Mouse (Mus musculus) skeletal muscle tissue, adult 2 months (tissue): ENCODE data around the gene Ano6.

Experiments used
- DNase-seq: peaks from one replicate; pipeline ENCODE4 v3.0.0-alpha.2; 2012; ENCODE audit warnings: low read depth, low spot score

Ano6 gene

DNA sequence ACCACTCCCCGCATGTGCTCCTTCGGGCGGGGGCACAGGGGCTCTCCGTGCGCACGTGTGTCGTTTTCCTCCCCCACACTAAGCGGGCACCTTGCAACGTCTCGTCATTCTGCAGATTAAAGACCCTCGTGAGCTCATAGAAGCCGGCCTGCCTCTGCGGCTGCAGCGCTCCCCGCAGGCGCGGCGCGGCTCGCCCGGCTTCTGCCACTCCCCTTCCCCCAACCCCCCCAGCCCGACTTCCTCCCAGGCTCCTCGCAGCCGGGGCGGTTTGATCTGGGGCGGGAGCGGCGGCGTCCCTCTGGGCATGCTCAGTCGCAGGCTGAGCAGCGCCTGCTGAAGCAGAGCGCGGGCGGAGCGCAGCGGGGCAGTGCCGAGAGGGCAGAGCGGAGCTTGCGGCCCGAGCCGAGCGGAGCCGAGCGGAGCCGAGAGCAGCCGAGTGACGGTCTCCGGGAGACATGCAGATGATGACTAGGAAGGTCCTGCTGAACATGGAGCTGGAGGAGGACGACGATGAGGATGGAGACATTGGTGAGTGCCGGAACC, at the start of gene Ano6:
Ano6 (plus strand) TSS at position 315 of the 543 bp plus-strand sequence.
- peak; percentile 95 for DNase-seq

DNA sequence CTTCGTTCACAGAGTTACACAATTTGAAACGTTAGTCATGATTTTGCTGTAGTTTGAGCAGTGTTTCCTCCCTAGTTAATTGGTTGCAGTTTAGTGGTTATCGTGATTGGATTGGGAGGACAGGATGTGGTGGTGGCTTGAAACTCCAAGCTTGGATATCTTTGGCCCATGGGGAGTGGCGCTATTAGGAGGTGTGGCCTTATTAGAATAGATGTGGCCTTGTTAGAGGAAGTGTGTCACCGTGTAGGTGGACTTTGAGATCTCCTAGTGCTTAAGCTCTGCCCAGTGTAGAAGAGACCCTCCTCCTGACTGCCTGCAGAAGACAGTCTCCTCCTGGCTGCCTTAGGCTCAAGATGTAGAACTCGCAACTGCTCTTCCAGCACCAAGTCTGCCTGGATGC, 47.7 kb upstream of the Ano6 start:
- DNase-seq, result no peak

DNA sequence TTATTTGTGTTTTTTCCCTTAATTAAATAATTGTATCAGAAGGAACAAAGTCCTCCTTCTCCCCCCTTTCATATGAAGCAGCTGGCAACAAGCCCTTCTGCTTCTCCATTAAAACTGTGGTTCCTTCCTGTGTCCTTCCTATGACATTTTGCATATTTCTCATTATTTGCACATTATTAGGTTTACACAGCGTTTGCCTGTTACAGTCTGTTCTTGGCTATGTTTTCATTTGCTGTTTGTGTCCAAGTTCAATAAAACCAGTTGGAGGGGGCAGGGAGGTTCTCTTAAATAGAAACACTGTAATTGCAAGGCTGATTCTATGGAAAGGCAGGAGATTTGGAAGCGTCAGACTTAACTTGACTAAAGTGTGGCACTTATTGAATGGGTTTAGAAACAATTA, 46.8 kb upstream of the Ano6 start:
- no peak for DNase-seq

DNA sequence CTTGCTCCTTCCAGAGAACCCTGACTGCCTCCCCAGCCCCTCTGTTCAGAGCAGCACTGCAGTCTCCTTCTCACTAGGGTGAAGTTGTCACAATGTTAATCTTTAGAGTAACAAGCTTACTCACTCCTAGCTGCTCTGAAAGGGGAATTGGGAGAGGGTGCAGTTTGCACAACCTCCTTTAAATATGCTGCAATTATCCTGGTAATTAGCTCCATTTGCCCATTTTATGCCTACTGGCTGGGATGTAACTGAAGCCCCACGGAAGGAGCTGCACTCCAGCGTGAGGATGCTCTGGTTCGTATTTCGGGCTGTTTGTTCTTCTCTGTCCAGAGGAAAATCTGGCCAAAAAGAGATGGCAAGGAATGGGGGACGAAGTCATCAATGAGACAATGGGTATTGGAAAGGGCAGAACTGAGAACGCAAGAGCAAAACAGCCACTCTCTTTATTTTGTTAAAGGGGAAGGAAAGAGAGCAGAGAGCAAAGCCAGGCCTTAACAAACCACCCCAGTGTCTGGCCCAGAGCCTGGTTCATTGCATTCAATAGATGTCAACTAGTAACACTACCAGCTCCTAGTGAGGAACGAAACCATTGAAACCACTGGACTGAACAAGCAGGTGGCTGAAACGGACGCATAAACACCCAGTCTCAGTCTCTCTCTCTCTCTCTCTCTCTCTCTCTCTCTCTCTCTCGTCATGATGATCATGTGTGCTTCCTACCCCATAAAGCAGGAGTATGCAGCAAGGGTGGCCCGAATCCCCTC, 45.1 kb upstream of the Ano6 start:
- DNase-seq, result no peak

DNA sequence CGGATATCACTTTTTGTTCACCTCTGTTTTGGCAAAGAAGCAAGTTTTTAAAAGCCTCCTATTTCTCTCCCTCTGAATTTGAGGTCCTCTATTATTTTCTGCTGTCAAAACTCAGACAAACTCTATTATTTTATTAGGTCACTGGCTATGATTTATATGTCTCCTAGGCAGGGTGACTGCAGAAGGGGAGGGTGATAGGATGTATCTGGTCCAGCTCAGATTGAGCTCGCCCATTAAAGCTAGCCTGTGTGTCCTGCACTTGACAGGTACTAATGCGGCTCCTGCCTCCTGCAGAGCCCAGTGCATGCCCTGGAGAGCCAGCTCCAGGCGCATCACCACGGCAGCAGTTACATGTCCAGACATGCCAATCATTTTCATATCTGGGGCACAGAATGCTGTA, 44.1 kb upstream of the Ano6 start:
- no peak for DNase-seq

DNA sequence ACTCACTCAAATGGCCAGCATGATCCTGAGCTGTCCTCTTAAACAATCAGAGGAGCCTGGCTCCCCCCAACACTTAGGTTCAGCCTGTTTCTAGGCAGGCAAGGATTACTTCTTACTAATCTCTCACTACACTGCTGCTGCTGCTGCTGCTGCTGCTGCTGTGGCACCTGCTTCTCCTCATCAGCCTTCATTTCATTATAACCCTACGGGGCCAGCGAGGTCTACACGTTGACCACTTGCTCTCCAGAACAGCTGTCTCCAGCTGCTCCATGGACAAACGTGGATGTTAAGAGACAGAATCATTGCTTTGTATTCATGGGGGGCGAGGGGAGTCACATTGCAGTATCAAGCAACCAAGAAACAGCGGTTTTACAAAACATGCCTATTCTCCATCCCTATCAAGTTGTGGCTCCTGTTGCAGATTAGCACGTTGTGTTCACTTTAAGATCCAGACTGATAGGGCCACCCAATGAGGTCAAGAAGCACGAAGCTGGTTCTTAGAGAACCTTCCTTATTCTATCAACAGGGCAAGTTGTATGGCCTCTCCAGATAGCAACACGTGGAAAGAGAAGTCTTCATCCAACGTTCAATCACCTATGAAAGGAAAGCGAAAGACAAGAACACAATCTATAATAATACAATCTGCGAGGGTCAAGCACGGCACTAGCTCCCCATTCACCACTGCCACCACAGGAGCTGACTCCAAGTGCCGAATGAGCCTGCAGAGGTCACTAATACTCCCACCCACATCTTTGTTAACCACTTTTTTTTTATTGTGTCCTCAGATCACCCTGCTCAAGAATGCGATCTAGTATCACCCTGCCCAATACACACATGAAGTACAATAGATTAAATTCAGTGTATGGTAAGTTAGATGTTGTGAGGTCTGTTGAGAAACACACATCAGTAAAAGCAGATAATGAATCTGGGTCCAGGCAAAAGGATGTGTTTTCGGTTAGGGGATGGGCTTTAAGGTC, 43.4 kb upstream of the Ano6 start:
- no peak for DNase-seq

DNA sequence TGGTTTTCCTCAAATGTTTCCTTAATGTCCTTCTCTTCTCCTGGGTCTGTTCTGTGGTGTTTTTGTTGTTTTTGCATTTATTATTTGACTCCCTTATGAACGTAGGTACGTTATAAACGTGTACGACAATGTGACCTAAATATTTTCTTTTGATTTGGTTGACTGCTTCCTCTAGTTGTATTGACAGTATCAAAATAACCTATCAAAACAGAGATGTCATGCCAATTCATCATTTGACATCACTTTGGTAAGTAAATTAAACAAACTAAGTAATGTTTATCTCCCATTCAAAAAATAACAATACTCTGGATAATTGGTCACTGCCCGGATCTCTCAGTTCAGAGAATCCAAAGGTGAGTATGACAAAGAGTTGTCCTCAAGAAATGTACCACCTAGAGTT, 41.4 kb upstream of the Ano6 start:
- no peak for DNase-seq

DNA sequence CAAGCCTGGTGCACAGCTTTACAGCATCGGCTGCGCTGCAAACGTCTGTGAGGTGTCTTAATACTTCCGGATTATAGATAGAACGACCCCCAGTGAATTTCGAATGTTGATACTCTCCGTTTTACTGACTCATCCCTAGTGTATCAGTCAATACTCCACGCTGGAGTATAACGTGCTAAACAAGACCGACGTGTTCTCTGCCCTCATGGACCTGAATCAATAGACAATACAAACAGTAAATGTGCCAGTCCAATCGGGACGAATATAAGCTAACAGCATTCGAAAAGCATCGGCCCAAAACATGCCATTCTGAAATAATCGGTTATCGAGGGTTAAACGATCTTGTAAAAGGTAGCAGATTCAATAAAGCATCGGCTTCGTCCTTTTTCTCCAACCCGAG, 40.6 kb upstream of the Ano6 start:
- no peak for DNase-seq

DNA sequence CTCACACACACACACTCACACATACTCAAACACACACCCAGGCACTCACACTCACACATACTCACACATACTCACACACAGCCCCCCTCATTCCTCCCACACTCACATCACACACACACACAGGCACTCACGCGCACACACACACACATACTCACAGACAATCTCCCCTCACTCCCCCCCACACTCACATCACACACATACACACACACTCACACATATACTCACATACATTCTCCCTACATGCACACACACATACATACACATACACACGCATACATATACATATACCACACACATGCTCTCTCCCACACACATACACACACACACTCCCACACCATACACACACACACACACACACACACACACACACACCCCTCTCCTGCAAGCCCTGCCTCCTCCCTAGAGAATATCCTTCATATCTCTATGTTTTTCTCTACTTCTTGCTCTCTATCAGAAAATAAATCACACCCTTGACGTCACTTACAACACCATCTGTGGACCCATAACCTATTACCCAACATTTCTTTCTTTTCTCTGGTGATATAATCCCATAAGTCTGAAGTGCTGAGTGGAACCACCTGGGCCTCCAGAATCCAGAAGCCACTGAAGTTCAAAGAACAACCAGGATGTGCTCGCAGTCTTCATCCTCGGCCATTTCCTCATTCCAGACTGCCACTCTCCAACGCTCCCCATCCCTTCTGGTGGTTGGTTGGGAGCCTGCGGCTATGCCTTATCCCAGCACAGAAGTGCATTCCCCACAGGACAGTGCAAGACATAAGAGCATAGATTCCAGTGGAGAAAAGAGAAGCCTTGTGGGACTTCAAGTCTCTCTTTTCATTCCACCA, 38.6 kb upstream of the Ano6 start:
- no peak for DNase-seq

DNA sequence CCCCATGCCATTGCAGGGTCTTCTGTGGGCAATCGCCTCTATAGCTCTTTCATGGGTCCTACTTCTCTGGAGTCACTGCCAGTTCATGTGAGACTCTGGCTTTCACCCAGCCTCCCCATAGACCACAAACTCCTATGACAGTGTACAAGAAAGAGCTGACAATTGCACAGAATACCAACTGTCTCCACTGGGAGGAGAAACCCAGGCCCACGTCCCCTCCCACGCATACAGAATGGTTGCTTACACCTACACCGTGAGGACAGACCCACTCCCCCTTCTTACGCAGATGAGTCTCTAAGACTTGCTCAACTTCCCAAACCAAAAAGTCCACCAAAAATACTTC, 38.0 kb upstream of the Ano6 start:
- no peak for DNase-seq

DNA sequence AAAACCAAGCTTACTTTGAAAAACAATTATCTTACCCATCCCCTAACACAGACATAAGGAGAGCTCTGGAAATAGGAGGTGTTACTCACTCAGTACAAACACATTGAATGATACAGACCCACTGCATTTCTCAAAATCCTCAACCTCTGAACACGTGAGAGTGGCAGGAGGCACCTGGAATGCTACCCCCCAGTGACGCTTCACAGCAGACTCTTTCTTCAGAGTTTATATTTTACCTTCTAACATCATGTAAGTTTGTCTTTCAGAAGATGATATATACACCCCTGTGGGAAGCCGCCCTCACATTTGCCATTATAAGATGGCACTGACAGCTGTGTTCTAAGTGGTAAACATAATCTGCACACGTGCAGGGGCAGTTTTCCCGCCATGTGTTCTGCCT, 37.6 kb upstream of the Ano6 start:
- DNase-seq, result no peak

DNA sequence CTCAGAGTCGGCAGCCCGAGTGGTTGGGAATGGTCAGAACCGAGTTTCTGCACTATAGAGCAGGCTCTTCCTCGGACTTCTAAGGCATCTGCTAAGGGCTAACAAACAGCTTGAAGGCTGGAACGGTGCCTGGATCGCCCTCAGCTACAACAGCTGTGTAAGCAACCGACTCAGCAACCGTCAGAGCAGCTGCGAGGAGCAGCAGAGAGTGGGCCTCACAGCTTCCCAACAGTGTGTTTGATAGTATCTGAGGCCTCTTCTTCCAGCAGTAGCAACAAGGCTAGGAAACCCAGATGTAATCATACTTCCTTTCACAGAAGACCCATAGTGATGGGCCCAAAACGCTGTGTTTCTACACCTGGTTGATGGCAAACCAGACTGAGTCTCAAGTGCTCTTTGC, 33.5 kb upstream of the Ano6 start:
- DNase-seq, result peak; percentile 74

DNA sequence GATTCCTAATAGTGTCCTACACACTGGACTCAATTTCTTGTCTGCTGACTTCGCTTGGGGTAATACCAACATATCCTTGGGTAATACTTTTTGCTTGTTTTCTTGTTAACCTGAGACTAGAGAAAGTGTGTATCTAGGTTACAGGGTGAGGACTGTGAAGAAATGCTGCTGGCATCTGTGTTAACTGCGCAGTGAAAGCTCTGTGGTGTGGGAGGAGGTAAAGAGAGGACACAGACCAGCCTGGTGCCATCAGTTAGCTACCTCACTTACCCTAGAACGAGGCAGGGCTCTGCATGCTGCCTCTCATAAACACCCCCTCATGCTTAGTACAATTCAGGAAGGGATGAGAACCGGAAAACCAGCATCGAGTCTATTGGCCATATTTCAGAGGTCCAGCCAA, 32.6 kb upstream of the Ano6 start:
- DNase-seq, result no peak

DNA sequence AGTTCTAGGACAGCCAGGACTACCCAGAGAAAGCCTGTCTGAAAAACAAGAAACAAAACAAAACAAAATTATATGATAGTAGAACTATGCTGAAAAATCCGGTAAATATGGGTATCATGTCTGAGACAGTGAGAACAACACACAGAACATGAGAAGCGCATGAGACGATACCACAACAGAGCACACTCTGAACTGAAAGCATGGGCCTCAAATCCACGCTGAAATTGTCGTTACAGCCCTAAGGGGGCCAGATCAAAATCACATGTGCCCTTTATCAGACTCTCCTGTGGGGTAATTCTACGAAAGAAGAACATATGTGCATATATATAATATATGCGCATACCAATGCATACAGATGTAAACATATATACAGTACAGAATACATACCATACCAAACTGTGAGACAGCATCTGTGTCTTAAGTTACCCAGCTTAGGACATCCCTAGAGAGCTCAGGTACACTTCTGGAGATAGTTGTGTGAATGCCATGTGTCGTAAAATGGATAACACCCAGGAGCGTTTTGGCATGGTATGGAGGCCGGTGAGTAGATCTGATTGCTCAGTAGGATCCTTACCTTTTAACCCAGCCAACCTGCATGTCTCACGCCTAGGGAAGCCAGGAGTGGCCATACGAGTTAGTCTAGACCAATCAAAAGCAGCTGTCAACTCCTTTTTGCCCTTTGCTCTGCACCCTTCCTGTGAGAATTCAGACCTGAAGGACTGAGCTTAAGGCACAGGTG, 31.8 kb upstream of the Ano6 start:
- no peak for DNase-seq

DNA sequence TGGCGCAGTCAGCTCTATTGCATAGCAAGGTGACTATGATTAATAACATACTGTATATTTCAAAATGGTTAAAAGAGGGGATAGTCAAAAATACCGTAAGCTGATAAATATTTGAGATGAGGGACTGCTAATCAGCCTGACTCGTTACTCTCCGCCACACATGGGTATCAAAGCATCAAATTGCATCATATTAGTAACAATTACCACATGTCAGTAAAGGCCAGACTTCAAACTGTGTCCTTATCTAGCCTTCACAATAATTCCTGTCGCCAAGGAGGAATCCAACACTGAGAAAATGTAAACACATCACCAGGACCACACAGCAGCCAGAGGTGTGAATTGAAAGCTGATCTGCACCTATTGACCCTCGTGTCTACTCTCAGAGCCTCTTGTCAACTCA, 30.8 kb upstream of the Ano6 start:
- DNase-seq, result no peak

DNA sequence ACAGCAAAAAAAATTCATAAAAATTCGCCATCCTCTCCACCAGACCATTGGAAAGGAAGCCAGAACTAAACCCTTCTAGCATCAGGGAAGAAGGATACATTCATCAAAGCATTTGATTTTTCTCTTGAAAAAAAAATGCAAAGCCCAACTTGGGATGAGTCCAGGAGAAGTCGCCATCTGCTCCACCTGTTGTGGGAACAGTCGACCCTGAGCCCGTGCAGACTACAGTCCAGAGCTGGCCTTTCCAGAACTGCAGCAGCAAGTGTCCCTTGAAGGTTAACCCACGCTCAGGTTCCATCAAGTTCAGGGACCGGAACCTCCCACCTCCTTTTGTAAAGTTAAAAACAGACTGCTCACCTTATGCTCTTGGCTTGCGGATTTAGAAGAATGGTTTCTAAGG, 29.2 kb upstream of the Ano6 start:
- no peak for DNase-seq

DNA sequence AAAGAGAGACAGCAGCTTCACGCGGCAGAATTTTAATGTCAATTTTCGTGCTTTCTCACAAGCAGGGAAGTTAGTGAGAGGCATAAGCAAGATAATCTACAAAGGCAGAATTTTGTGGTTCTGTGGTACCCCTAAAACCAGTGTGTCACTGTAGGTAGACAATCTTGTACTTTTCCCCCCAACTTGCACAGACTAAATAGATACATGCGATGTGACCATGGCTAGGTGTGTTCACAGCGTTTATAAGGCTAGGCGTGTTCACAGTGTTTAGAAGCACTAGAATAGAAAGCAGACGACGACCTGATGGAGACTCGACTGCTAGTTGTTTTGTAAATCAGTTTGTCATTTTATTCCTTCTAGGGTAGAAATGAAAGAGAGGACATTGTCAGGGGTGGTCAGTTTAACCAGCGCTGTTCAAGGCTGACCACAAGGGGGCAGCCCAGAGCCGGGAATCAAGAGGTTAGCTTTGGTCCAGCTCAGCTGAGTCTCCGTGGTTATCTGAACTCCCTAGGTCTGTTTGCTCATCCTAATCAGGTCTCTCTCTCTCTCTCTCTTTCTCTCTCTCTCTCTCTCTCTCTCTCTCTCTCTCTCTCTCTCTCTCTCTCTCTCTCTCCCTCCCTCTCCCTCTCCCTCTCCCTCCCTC, 27.9 kb upstream of the Ano6 start:
- peak; percentile 60 for DNase-seq

DNA sequence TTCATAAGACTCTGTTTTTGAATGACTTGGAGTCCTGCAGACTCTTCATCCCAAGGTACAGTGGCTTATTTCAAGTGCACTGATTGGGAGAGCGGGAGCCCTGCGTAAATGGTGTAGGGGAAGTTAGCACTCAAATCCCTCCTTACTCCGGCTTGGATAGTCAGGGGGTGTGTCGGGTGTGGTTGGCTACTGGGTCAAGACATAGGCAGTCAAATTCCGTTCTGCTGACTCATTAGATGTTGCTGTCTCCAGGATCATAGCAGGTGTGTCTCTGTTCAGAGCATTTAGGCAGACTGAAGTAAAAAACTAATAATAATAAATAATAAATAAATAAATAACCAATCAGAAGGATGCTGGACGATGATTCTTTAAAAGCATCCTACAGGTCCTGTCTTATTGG, 27.2 kb upstream of the Ano6 start:
- no peak for DNase-seq

DNA sequence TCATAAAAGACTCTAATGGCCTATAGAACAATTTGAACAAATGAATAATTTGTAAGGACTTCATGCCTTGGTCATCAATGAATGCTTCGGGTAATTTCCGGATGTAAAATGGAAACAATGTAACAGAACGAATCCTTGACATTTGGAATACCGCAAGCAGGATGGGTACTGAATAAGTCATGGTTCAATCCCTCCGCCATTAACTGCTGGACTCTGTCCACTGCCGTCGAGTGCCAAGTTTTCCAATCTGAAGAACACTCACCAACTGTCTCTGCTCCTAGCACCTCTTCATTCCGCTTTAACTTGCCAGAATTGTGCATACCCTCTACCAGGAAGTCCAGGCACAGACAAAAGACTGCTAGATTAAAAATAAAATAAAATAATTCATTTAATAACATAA, 25.4 kb upstream of the Ano6 start:
- DNase-seq, result no peak

DNA sequence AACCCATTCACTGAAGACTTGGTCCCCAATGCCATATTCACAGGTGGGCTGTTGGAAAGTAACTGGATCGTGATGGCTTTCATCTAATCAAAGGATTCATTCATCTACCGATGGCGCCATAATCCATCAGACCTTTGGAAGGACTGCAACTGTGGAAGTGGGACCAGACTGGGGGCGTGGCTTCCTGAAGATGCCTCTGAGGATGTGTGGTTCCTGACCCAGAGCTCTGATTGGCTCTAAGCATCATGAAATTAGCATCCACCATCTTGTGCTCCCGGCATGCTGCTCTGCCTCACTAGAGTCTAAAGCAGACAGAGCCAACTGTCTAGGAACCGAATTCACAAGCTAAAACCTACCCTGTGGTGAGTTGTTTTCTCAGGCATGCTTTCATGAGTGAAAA, 24.7 kb upstream of the Ano6 start:
- DNase-seq, result no peak

DNA sequence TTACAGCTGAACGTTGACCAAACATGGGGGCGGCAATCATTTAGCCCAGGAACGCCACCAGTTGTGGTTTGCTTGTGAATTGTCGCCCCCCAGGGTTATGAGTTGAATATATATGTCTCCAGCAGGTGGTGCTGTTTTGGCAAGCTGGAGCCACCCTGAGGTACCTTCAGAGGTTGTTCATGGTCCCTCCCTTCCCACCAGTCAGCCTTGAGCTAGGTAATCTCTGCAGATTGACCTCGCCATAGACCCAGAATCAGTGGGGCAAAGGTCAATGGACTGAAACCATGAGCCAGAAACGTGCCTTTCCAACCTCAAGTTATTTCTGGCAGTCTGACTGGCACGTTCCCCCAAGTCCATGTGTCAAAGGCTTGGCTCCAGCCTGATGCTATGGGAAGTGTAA, 22.8 kb upstream of the Ano6 start:
- no peak for DNase-seq
